Mouse (Mus musculus) ovary, adult 2 months (tissue): ENCODE measurements around the gene Ppp1r1a. TPM values are rescaled to one million over a fixed set of nuclear protein-coding genes. Genes with fewer than 3 reads are reported as not detected.

Experiments used
- polyA plus RNA-seq: library from polyadenylated mRNA; depleted of rRNA; stranded (reverse); fragments of >200 nt; gene quantifications from 2 replicates; pipeline ENCODE4 v1.2.3, GENCODE M21; 2012; rRNA removed

The Ppp1r1a gene
- polyA plus RNA-seq, result 8.2 and 11.5 TPM in 2 replicates

GRCm38 (mm10) chr15:103537822-103538213 lies at the start of gene Ppp1r1a:
Gene Ppp1r1a, minus strand, starts transcription at chr15:103538003.

DNA sequence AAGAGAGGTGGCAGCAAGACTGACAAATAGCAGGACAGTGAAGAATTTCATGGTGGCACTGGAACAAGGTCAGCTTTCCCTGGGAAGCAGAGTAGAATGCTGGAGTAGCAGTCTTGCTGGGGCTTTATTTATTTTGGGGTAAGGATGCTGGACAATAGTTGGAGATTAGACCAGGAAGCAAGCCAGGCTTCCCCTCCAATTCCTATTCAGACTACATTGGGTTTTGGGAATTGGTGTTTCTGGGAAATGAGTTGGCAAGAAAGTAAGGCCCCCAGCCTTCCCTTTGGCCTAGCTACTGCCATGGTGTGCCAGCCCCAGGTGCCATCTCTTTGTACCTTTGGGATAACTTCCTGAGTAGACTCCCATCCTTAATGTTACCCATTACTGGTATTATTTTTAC lies 27.2 kb upstream of the Ppp1r1a start, which contains the start of gene Glycam1:
Gene Glycam1 (minus strand): TSS at position 101 of the 400 bp plus-strand sequence.

DNA sequence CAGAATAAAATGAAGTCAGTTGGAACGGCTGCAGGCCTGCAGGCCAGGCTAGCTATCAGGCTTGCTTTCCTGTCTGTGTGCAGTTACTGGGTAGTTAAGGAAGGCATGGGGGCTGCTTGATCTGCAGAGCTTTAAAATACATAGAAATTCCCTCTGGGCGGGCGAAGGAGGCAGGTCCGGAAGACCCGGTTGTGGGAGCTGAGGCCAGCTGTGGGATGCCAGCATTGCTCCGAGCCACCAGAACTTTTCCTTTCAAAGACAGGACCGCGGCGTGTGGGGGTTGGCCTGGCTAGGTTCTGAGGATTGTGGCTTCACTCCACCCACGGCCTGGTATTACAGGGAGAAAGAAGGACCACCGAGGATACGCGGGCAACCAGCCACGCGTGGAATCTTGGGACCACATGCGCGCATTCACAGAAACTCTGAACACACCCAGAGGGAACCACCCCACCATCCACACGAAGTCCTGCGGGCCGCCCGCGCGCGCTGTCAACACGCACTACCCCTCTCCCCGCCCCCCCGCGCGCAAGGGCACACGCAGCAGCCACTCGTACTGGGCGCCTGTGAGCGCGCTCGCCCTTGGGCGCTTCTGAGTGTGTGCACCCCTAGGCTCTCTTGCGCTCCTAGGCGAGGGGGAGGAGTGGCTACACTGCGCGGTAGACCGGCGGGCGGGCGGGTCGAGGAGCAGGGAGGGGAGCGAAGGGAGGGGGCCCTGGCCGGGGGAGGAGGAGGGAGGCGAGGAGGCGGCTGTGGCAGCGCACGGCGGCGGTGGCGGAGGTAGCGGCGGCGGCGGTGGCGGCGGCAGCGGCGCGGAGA lies 35.2 kb downstream of the Ppp1r1a start, which contains the start of gene Pde1b:
Gene Pde1b (plus strand): TSS at position 600 of the 816 bp plus-strand sequence.

Other genes with a start within 250 kb of the Ppp1r1a start
- gene Gpr84, start 227.4 kb downstream of the Ppp1r1a start, polyA plus RNA-seq, result 0.26 and 0.40 TPM in 2 replicates
- gene Zfp385a, start 197.9 kb downstream of the Ppp1r1a start, polyA plus RNA-seq, result 14.9 and 19.3 TPM in 2 replicates
- 45.9 and 50.5 TPM in 2 replicates for gene Itga5, start 171.2 kb downstream of the Ppp1r1a start, polyA plus RNA-seq
- 2.5 and 3.0 TPM in 2 replicates for gene Gtsf1, start 107.5 kb downstream of the Ppp1r1a start, polyA plus RNA-seq
- gene Gtsf2, start 89.5 kb downstream of the Ppp1r1a start, polyA plus RNA-seq, result not detected in 2 replicates
- 3.7 and 4.2 TPM in 2 replicates for gene Nckap1l, start 84.2 kb downstream of the Ppp1r1a start, polyA plus RNA-seq
- gene Pde1b, start 35.0 kb downstream of the Ppp1r1a start, polyA plus RNA-seq, result 4.6 and 5.6 TPM in 2 replicates
- not detected in 2 replicates for gene Glycam1, start 27.1 kb upstream of the Ppp1r1a start, polyA plus RNA-seq
- gene Mucl1, start 217.5 kb upstream of the Ppp1r1a start, polyA plus RNA-seq, result not detected in 2 replicates